Mouse (Mus musculus) liver, embryonic 14.5 days (tissue): ENCODE data around the gene Nap1l4.

Source experiments
- CTCF ChIP-seq: IDR thresholded peaks from 2 replicates; pipeline ENCODE4 v1.5.1; 2016; ENCODE audit warnings: antibody characterized with exemption, low read depth, control low read depth
- EP300 ChIP-seq: IDR thresholded peaks from 2 replicates; pipeline ENCODE4 v1.6.1; 2016; ENCODE audit warnings: antibody characterized with exemption, low read depth

DNA sequence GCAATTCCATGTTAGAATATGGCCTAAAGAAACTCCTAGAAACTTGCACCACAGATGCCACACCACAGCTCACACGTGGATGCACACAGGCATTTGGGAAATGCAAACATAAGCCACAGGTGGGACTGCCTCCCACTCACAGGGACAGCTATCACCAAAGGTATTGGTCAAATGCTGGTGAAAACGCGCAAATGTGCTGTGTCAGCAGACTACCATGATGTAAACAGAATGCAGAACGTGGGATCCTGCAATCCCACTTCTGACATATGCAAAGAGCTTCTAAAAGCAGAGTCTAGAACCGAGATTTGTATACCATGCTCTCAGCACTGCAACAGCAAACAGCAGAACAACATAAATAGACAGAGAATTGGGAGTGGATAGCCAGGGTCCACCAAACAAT, 34.1 kb upstream of the Nap1l4 start:
- TF ChIP-seq CTCF (no peak), EP300 (no peak)
